Mouse (Mus musculus) splenic B cell, adult 2 months (primary cell): ENCODE results near the gene Syt7.
A peak's percentile ranks its signal among the peaks of the same experiment; 100 is the strongest.

Experiments used
- DNase-seq: peaks from one replicate; pipeline ENCODE4 v3.0.0-alpha.2; 2011; ENCODE audit warnings: low read depth, low spot score
- H3K27me3 ChIP-seq: 2 replicates; pipeline ENCODE4 v1.6.1; 2012; ENCODE audit warnings: mild to moderate bottlenecking, low read length, moderate library complexity, mixed read lengths; ENCODE audit not compliant: control insufficient read depth, poor library complexity, insufficient read depth, severe bottlenecking
- H3K36me3 ChIP-seq: 2 replicates; pipeline ENCODE4 v1.6.1; 2012; ENCODE audit warnings: mild to moderate bottlenecking, low read length, moderate library complexity, mixed read lengths; ENCODE audit not compliant: control insufficient read depth, poor library complexity, insufficient read depth, severe bottlenecking

Gene Syt7

GRCm38 (mm10) chr19:10496976-10497375 is 108.1 kb downstream of the Syt7 start:
- no peaks in the 10 kb centered on the region for H3K27me3 ChIP-seq
- no peak for DNase-seq

GRCm38 (mm10) chr19:10497512-10498160 is 108.7 kb downstream of the Syt7 start:
- Histone ChIP-seq H3K36me3 (peaks cover 8% of the 10 kb centered on the region), H3K27me3 (no peaks in the 10 kb centered on the region)
- no peak for DNase-seq

More at GRCm38 (mm10) chr19:10496976-10497375, 108.1 kb downstream of the Syt7 start:
- H3K36me3 ChIP-seq: peaks cover 6% of the 10 kb centered on the region

GRCm38 (mm10) chr19:10500581-10500980 is 111.7 kb downstream of the Syt7 start:
- no peaks in the 10 kb centered on the region for H3K27me3 ChIP-seq
- peaks cover 11% of the 10 kb centered on the region for H3K36me3 ChIP-seq
- no peak for DNase-seq

GRCm38 (mm10) chr19:10502571-10502970 is 113.7 kb downstream of the Syt7 start:
- Histone ChIP-seq H3K27me3 (no peaks in the 10 kb centered on the region), H3K36me3 (peaks cover 10% of the 10 kb centered on the region)
- peak; percentile 73 for DNase-seq
